ENCODE assay signal across 10 mouse cellular contexts in the genomic region with DNA sequence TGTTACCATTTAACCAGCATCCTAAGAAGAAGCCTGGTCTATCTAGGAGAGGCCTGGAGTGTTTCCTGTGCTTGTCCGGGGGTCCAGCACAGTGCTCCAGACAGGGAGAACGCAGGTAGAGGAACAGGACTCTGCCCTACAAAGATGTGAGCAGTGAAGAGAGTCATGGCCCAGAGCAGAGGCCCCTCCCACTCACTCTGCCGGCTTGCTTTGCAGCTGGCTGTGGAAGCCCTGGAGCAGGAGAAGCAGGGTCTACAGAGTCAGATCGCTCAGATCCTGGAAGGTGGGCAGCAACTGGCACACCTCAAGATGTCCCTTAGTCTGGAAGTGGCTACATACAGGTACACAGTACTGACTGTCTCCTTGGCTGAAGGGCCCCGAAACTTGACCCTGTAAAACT. TPM values are rescaled to one million over a fixed set of nuclear protein-coding genes. Genes with fewer than 3 reads are reported as not detected.
A peak's percentile ranks its signal among the peaks of the same experiment; 100 is the strongest.
DNase-seq lines count a peak whose midpoint lies in the region; ATAC-seq and TF ChIP-seq lines count a peak whose summit lies in the region.
"Had no signal": no experiment of that assay in that cellular context is flagged by ENCODE, and none has a peak within 500 bp of the region (broad histone marks: within the 10 kb centered on the region; RNA-seq: fewer than 3 reads in every experiment).

No protein-coding gene starts in this region.

- no peaks in the 10 kb centered on the region for H3K27me3 ChIP-seq in kidney, postnatal 0 days (ENCODE audit: insufficient read depth, low read length)
- no peaks in the 10 kb centered on the region for H3K27me3 ChIP-seq in forebrain, embryonic 12.5 days
- H3K27me3 ChIP-seq in limb, embryonic 13.5 days = peaks cover 46% of the 10 kb centered on the region
- peaks cover 9% of the 10 kb centered on the region; the same call in 1 of the 2 replicates for H3K27me3 ChIP-seq in neural tube, embryonic 15.5 days (replicated peaks)

- H3K9ac ChIP-seq in kidney, postnatal 0 days (ENCODE audit: low read depth, low read length) = no peak overlapping the region; the same call in 1 of the 2 replicates
- H3K9ac ChIP-seq in forebrain, embryonic 12.5 days = peak overlapping the region; percentile 92
- peak overlapping the region; percentile 75 for H3K9ac ChIP-seq in limb, embryonic 13.5 days
- peak overlapping the region; percentile 62 for H3K9ac ChIP-seq in neural tube, embryonic 15.5 days (replicated peaks)

- WGBS in kidney, postnatal 0 days = 19% methylated on average over 5 of the region's 5 CpGs
- 14% methylated on average over 5 of the region's 5 CpGs for WGBS in forebrain, embryonic 12.5 days
- WGBS in limb, embryonic 13.5 days = 17% methylated on average over 5 of the region's 5 CpGs
- 22% methylated on average over 5 of the region's 5 CpGs for WGBS in neural tube, embryonic 15.5 days

- no peak for DNase-seq in kidney, postnatal 0 days (ENCODE audit: low spot score)
- no peak for DNase-seq in kidney, postnatal 25 days
- DNase-seq in thymus, postnatal 0 days (ENCODE audit: low spot score) = no peak
- no peak for DNase-seq in B cell, adult 2 months
- DNase-seq: cerebellum, postnatal 14 days; retina, postnatal 1 day had no signal

- H3K4me2 ChIP-seq in kidney, postnatal 0 days (ENCODE audit: low read length) = peak overlapping the region; percentile 84
- H3K4me2 ChIP-seq in forebrain, embryonic 12.5 days = peak overlapping the region; percentile 83
- H3K4me2 ChIP-seq in limb, embryonic 13.5 days (replicated peaks) = peak overlapping the region; percentile 87
- H3K4me2 ChIP-seq in neural tube, embryonic 15.5 days = peak overlapping the region; percentile 97

- ATAC-seq in kidney, postnatal 0 days (replicated peaks; ENCODE audit: low FRiP score, low read depth) = no peak; the same call in 1 of the 2 replicates
- no peak for ATAC-seq in forebrain, embryonic 12.5 days (ENCODE audit: low FRiP score)
- ATAC-seq in limb, embryonic 13.5 days (ENCODE audit: low FRiP score, low read depth) = no peak
- no peak for ATAC-seq in neural tube, embryonic 15.5 days (ENCODE audit: low FRiP score)
- ATAC-seq in monocyte, adult 5-6 weeks (replicated peaks; ENCODE audit: insufficient number of reproducible peaks, low FRiP score, low TSS enrichment, poor library complexity, severe bottlenecking) = no peak

- no peaks in the 10 kb centered on the region for H3K9me3 ChIP-seq in kidney, postnatal 0 days (replicated peaks; ENCODE audit: low read length)
- H3K9me3 ChIP-seq in forebrain, embryonic 12.5 days = no peaks in the 10 kb centered on the region
- H3K9me3 ChIP-seq in limb, embryonic 13.5 days = no peaks in the 10 kb centered on the region
- no peaks in the 10 kb centered on the region for H3K9me3 ChIP-seq in neural tube, embryonic 15.5 days (replicated peaks)

- H3K4me3 ChIP-seq in kidney, postnatal 0 days (replicated peaks; ENCODE audit: low read depth, low read length) = peak overlapping the region; percentile 53
- H3K4me3 ChIP-seq in forebrain, embryonic 12.5 days (replicated peaks) = peak overlapping the region; percentile 75
- peak overlapping the region; percentile 53 for H3K4me3 ChIP-seq in limb, embryonic 13.5 days
- H3K4me3 ChIP-seq in neural tube, embryonic 15.5 days (replicated peaks) = peak overlapping the region; percentile 58

- H3K4me1 ChIP-seq in kidney, postnatal 0 days (replicated peaks; ENCODE audit: insufficient read depth, low read length) = peaks cover 27% of the 10 kb centered on the region
- peaks cover 61% of the 10 kb centered on the region for H3K4me1 ChIP-seq in forebrain, embryonic 12.5 days
- H3K4me1 ChIP-seq in limb, embryonic 13.5 days = peaks cover 47% of the 10 kb centered on the region
- peaks cover 48% of the 10 kb centered on the region for H3K4me1 ChIP-seq in neural tube, embryonic 15.5 days

- TF ChIP-seq CTCF in kidney, postnatal 0 days (IDR thresholded peaks at IDR 0.05; ENCODE audit: low read depth) = no peak

- H3K27ac ChIP-seq in kidney, postnatal 0 days = no peak overlapping the region
- H3K27ac ChIP-seq in forebrain, embryonic 12.5 days = peak overlapping the region; percentile 94
- H3K27ac ChIP-seq in limb, embryonic 13.5 days = no peak overlapping the region; the same call in 1 of the 2 replicates
- peak overlapping the region; percentile 76; the same call in 1 of the 2 replicates for H3K27ac ChIP-seq in neural tube, embryonic 15.5 days (replicated peaks)

- H3K36me3 ChIP-seq in kidney, postnatal 0 days (ENCODE audit: insufficient read depth, low read length) = peaks cover 7% of the 10 kb centered on the region; the same call in 1 of the 2 replicates
- H3K36me3 ChIP-seq in forebrain, embryonic 12.5 days (replicated peaks) = peaks cover 26% of the 10 kb centered on the region
- H3K36me3 ChIP-seq in limb, embryonic 13.5 days = peaks cover 13% of the 10 kb centered on the region
- H3K36me3 ChIP-seq in neural tube, embryonic 15.5 days = no peaks in the 10 kb centered on the region; the same call in 1 of the 2 replicates

RNA-seq across cellular contexts. Expression of a gene that starts 1.9 kb away (rescaled TPM):
- polyA plus RNA-seq in kidney, postnatal 0 days (2015; fragmentation: Nextera tagmentation; extraction: Ambion mirVana) = 24.6 and 28.9 TPM in 2 replicates
- 148 and 162 TPM in 2 replicates for polyA plus RNA-seq in forebrain, embryonic 12.5 days (2016; fragmentation: Nextera tagmentation; extraction: Ambion mirVana)
- polyA plus RNA-seq in limb, embryonic 13.5 days (2015; fragmentation: Nextera tagmentation; extraction: Ambion mirVana) = 30.5 and 32.8 TPM in 2 replicates
- 22.5 and 22.8 TPM in 2 replicates for polyA plus RNA-seq in neural tube, embryonic 15.5 days (2015; fragmentation: Nextera tagmentation; extraction: Ambion mirVana)
- polyA plus RNA-seq in thymus, postnatal 0 days (2015; fragmentation: Nextera tagmentation; extraction: Ambion mirVana) = 3.2 and 4.5 TPM in 2 replicates
- 0.58 to 2.0 TPM (median 1.6 TPM) in 3 replicates for total RNA-seq in monocyte, adult 5-6 weeks (2017)

RNA-seq across cellular contexts. Expression of a gene that starts 24.3 kb away (rescaled TPM):
- polyA plus RNA-seq in kidney, postnatal 0 days (2015; fragmentation: Nextera tagmentation; extraction: Ambion mirVana) = 20.1 and 20.9 TPM in 2 replicates
- polyA plus RNA-seq in forebrain, embryonic 12.5 days (2016; fragmentation: Nextera tagmentation; extraction: Ambion mirVana) = 246 TPM in 2 replicates
- polyA plus RNA-seq in limb, embryonic 13.5 days (2015; fragmentation: Nextera tagmentation; extraction: Ambion mirVana) = 518 and 520 TPM in 2 replicates
- polyA plus RNA-seq in neural tube, embryonic 15.5 days (2015; fragmentation: Nextera tagmentation; extraction: Ambion mirVana) = 81.1 and 86.0 TPM in 2 replicates
- polyA plus RNA-seq in thymus, postnatal 0 days (2015; fragmentation: Nextera tagmentation; extraction: Ambion mirVana) = 35.5 and 38.1 TPM in 2 replicates
- total RNA-seq in monocyte, adult 5-6 weeks (2017) = not detected in 3 replicates

RNA-seq across cellular contexts. Expression of a gene that starts 27.3 kb away (rescaled TPM):
- 0.14 TPM in 1 of 2 replicates, not detected in the other for polyA plus RNA-seq in kidney, postnatal 0 days (2015; fragmentation: Nextera tagmentation; extraction: Ambion mirVana)
- 1.7 and 3.6 TPM in 2 replicates for polyA plus RNA-seq in forebrain, embryonic 12.5 days (2016; fragmentation: Nextera tagmentation; extraction: Ambion mirVana)
- polyA plus RNA-seq in limb, embryonic 13.5 days (2015; fragmentation: Nextera tagmentation; extraction: Ambion mirVana) = 0.57 and 0.59 TPM in 2 replicates
- polyA plus RNA-seq in neural tube, embryonic 15.5 days (2015; fragmentation: Nextera tagmentation; extraction: Ambion mirVana) = 127 and 139 TPM in 2 replicates
- polyA plus RNA-seq in thymus, postnatal 0 days (2015; fragmentation: Nextera tagmentation; extraction: Ambion mirVana) = 0.23 and 0.27 TPM in 2 replicates
- not detected in 3 replicates for total RNA-seq in monocyte, adult 5-6 weeks (2017)

RNA-seq across cellular contexts. Expression of a gene that starts 42.3 kb away (rescaled TPM):
- 12.1 and 12.3 TPM in 2 replicates for polyA plus RNA-seq in kidney, postnatal 0 days (2015; fragmentation: Nextera tagmentation; extraction: Ambion mirVana)
- polyA plus RNA-seq in forebrain, embryonic 12.5 days (2016; fragmentation: Nextera tagmentation; extraction: Ambion mirVana) = 20.5 and 23.7 TPM in 2 replicates
- 22.3 and 23.6 TPM in 2 replicates for polyA plus RNA-seq in limb, embryonic 13.5 days (2015; fragmentation: Nextera tagmentation; extraction: Ambion mirVana)
- 19.3 and 19.7 TPM in 2 replicates for polyA plus RNA-seq in neural tube, embryonic 15.5 days (2015; fragmentation: Nextera tagmentation; extraction: Ambion mirVana)
- 15.7 and 16.6 TPM in 2 replicates for polyA plus RNA-seq in thymus, postnatal 0 days (2015; fragmentation: Nextera tagmentation; extraction: Ambion mirVana)
- 12.9 to 20.5 TPM (median 16.9 TPM) in 3 replicates for total RNA-seq in monocyte, adult 5-6 weeks (2017)

RNA-seq across cellular contexts. Expression of a gene that starts 42.7 kb away (rescaled TPM):
- polyA plus RNA-seq in kidney, postnatal 0 days (2015; fragmentation: Nextera tagmentation; extraction: Ambion mirVana) = 40.4 and 42.1 TPM in 2 replicates
- polyA plus RNA-seq in forebrain, embryonic 12.5 days (2016; fragmentation: Nextera tagmentation; extraction: Ambion mirVana) = 80.5 and 88.2 TPM in 2 replicates
- 65.5 and 66.7 TPM in 2 replicates for polyA plus RNA-seq in limb, embryonic 13.5 days (2015; fragmentation: Nextera tagmentation; extraction: Ambion mirVana)
- 21.6 and 31.7 TPM in 2 replicates for polyA plus RNA-seq in neural tube, embryonic 15.5 days (2015; fragmentation: Nextera tagmentation; extraction: Ambion mirVana)
- 58.9 and 61.4 TPM in 2 replicates for polyA plus RNA-seq in thymus, postnatal 0 days (2015; fragmentation: Nextera tagmentation; extraction: Ambion mirVana)
- 33.3 to 49.0 TPM (median 35.4 TPM) in 3 replicates for total RNA-seq in monocyte, adult 5-6 weeks (2017)

Comparison
In these comparisons a context has a peak if more than half of its experiments do, and no peak if none do; other contexts are left out.
1. H3K27ac ChIP-seq: peak in forebrain, embryonic 12.5 days (single experiment) and neural tube, embryonic 15.5 days (single experiment); none in kidney, postnatal 0 days (single experiment) and limb, embryonic 13.5 days (single experiment).
2. RNA of a gene that starts 27.3 kb away (polyA plus RNA-seq): 127 to 139 TPM in neural tube, embryonic 15.5 days; 1.7 to 3.6 TPM in forebrain, embryonic 12.5 days, 0.57 to 0.59 TPM in limb, embryonic 13.5 days, 0.23 to 0.27 TPM in thymus, postnatal 0 days and 0.14 TPM in kidney, postnatal 0 days; every median in the first group is over 10 times any median in the second.
3. Peak in every context shown above with its lines, with median percentiles within 50 percentile points of each other: H3K4me2 ChIP-seq and H3K4me3 ChIP-seq.